ENCODE assay signal across 29 mouse cellular contexts in the genomic region with DNA sequence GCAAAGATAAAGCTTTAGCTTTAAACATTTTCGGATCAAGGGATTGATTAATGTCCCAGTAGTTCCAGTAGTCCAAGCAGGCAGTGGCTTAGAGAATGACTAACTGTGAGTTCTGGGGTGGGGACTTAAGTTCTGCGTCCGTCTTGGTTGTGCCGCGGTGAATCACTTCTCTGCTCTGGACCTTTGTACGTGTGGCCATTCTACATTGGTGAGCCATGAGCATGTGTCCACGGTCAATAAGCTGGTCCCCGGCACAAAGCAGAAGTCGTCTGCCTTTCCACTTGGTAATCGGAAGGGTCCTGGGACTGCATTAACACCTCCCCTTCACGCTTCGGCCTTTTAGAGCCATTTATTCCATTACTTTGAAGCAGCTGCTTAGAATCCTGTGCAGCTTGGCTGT. TPM values are rescaled to one million over a fixed set of nuclear protein-coding genes. Genes with fewer than 3 reads are reported as not detected.
DNase-seq lines count a peak whose midpoint lies in the region; ATAC-seq and TF ChIP-seq lines count a peak whose summit lies in the region.
"Had no signal": no experiment of that assay in that cellular context is flagged by ENCODE, and none has a peak within 500 bp of the region (broad histone marks: within the 10 kb centered on the region; RNA-seq: fewer than 3 reads in every experiment).

No protein-coding gene starts in this region.

- H3K27me3 ChIP-seq in embryonic facial prominence, embryonic 13.5 days, result 0 out of 2 replicates have a peak, but pooled peaks cover 3% of the 10 kb centered on the region
- no peaks in the 10 kb centered on the region for H3K27me3 ChIP-seq in embryonic facial prominence, embryonic 10.5 days (replicated peaks; ENCODE audit: low read depth, poor library complexity, severe bottlenecking)
- H3K27me3 ChIP-seq in lung, embryonic 16.5 days (ENCODE audit: control insufficient read depth, insufficient read depth, low read depth, low read length), result no peaks in the 10 kb centered on the region
- H3K27me3 ChIP-seq in small intestine, adult 2 months (ENCODE audit: control insufficient read depth, insufficient read depth, low read length), result no peaks in the 10 kb centered on the region
- H3K27me3 ChIP-seq: forebrain, embryonic 12.5 days; heart, embryonic 15.5 days; hindbrain, embryonic 12.5 days; midbrain, embryonic 12.5 days; neural tube, embryonic 12.5 days had no signal

- peak overlapping the region; percentile 60; the same call in 1 of the 2 replicates for H3K27ac ChIP-seq in embryonic facial prominence, embryonic 13.5 days
- H3K27ac ChIP-seq in embryonic facial prominence, embryonic 10.5 days (replicated peaks), result no peak overlapping the region
- H3K27ac ChIP-seq in lung, embryonic 16.5 days (ENCODE audit: low read length), result peak overlapping the region; percentile 38
- H3K27ac ChIP-seq in small intestine, adult 2 months (ENCODE audit: insufficient read depth, low read depth, low read length), result peak overlapping the region; percentile 74
- H3K27ac ChIP-seq: forebrain, embryonic 12.5 days; hindbrain, embryonic 12.5 days; hindbrain, postnatal 0 days; kidney, postnatal 0 days; midbrain, embryonic 12.5 days; neural tube, embryonic 12.5 days had no signal

- H3K9ac ChIP-seq in embryonic facial prominence, embryonic 13.5 days, result no peak overlapping the region
- no peak overlapping the region for H3K9ac ChIP-seq in lung, embryonic 16.5 days (ENCODE audit: low read length)
- H3K9ac ChIP-seq: forebrain, embryonic 12.5 days; forebrain, postnatal 0 days; heart, embryonic 15.5 days; hindbrain, embryonic 12.5 days; liver, postnatal 0 days; midbrain, embryonic 12.5 days; neural tube, embryonic 12.5 days had no signal

- H3K4me1 ChIP-seq in embryonic facial prominence, embryonic 13.5 days, result peaks cover 27% of the 10 kb centered on the region
- H3K4me1 ChIP-seq in embryonic facial prominence, embryonic 10.5 days, result peaks cover 12% of the 10 kb centered on the region
- H3K4me1 ChIP-seq in lung, embryonic 16.5 days (replicated peaks; ENCODE audit: control insufficient read depth, insufficient read depth, low read length), result peaks cover 3% of the 10 kb centered on the region; the same call in 1 of the 2 replicates
- H3K4me1 ChIP-seq in small intestine, adult 2 months (ENCODE audit: control insufficient read depth, insufficient read depth, insufficient read length, low read length), result peaks cover 29% of the 10 kb centered on the region
- H3K4me1 ChIP-seq: forebrain, embryonic 12.5 days; neural tube, embryonic 12.5 days had no signal

- ATAC-seq in embryonic facial prominence, embryonic 13.5 days (ENCODE audit: insufficient number of reproducible peaks, insufficient read depth, low FRiP score, low TSS enrichment, low read depth), result no peak
- ATAC-seq in lung, embryonic 16.5 days (ENCODE audit: low read depth), result no peak
- ATAC-seq: forebrain, postnatal 0 days; hindbrain, postnatal 0 days; liver, postnatal 0 days had no signal

- no peak overlapping the region for H3K4me3 ChIP-seq in embryonic facial prominence, embryonic 13.5 days
- H3K4me3 ChIP-seq in embryonic facial prominence, embryonic 10.5 days, result no peak overlapping the region
- no peak overlapping the region for H3K4me3 ChIP-seq in lung, embryonic 16.5 days (ENCODE audit: low read length)
- H3K4me3 ChIP-seq in small intestine, adult 2 months (ENCODE audit: low read depth, low read length), result peak overlapping the region; percentile 9; the same call in 1 of the 2 replicates
- H3K4me3 ChIP-seq: forebrain, embryonic 12.5 days; heart, embryonic 15.5 days; hindbrain, embryonic 12.5 days; megakaryocyte, embryonic 14.5 days; midbrain, embryonic 12.5 days; myocyte; neural tube, embryonic 12.5 days had no signal

- no peak for TF ChIP-seq POLR2A in small intestine, adult 2 months (IDR thresholded peaks at IDR 0.05; ENCODE audit: low read depth, low read length)

- TF ChIP-seq CTCF in small intestine, adult 2 months (IDR thresholded peaks at IDR 0.05; ENCODE audit: extremely low read depth, insufficient read length, insufficient replicate concordance, low read depth, low read length), result no peak

- H3K36me3 ChIP-seq in embryonic facial prominence, embryonic 13.5 days, result no peaks in the 10 kb centered on the region
- no peaks in the 10 kb centered on the region for H3K36me3 ChIP-seq in embryonic facial prominence, embryonic 10.5 days (replicated peaks)
- no peaks in the 10 kb centered on the region for H3K36me3 ChIP-seq in lung, embryonic 16.5 days (ENCODE audit: control insufficient read depth, insufficient read depth, low read length)
- 0 out of 2 replicates have a peak, but pooled peaks cover 3% of the 10 kb centered on the region for H3K36me3 ChIP-seq in small intestine, adult 2 months (ENCODE audit: control insufficient read depth, insufficient read depth, low read length)
- H3K36me3 ChIP-seq: forebrain, embryonic 12.5 days; heart, embryonic 15.5 days; hindbrain, embryonic 12.5 days; midbrain, embryonic 12.5 days; neural tube, embryonic 12.5 days had no signal

- 73% methylated on average over 12 of the region's 12 CpGs for WGBS in embryonic facial prominence, embryonic 13.5 days
- WGBS in embryonic facial prominence, embryonic 10.5 days, result 87% methylated on average over 12 of the region's 12 CpGs
- 74% methylated on average over 12 of the region's 12 CpGs for WGBS in lung, embryonic 16.5 days
- 34% methylated on average over 12 of the region's 12 CpGs for WGBS in small intestine, adult 2 months

- no peak overlapping the region; the same call in 1 of the 2 replicates for H3K4me2 ChIP-seq in embryonic facial prominence, embryonic 13.5 days
- H3K4me2 ChIP-seq in lung, embryonic 16.5 days (ENCODE audit: low read depth, low read length), result no peak overlapping the region
- H3K4me2 ChIP-seq: forebrain, embryonic 12.5 days; heart, embryonic 15.5 days; hindbrain, embryonic 12.5 days; midbrain, embryonic 12.5 days; neural tube, embryonic 12.5 days had no signal

- no peaks in the 10 kb centered on the region for H3K9me3 ChIP-seq in embryonic facial prominence, embryonic 13.5 days
- no peaks in the 10 kb centered on the region for H3K9me3 ChIP-seq in embryonic facial prominence, embryonic 10.5 days
- H3K9me3 ChIP-seq in lung, embryonic 16.5 days (ENCODE audit: control insufficient read depth, low read length), result no peaks in the 10 kb centered on the region
- H3K9me3 ChIP-seq: forebrain, embryonic 12.5 days; G1E; heart, embryonic 15.5 days; hindbrain, embryonic 12.5 days; megakaryocyte, embryonic 14.5 days; midbrain, embryonic 12.5 days; neural tube, embryonic 12.5 days had no signal

- DNase-seq in embryonic facial prominence, embryonic 10.5 days (ENCODE audit: low spot score), result no peak
- no peak for DNase-seq in lung, postnatal 14 days
- no peak for DNase-seq in urinary bladder, postnatal 36 days (ENCODE audit: low spot score in 2 of 2)
- no peak for DNase-seq in cerebellum, adult 18-20 months
- DNase-seq: adrenal gland, postnatal 10 days; cerebellum, adult 11 months; cerebellum, adult 9-11 months; embryo, embryonic 11 days; forebrain, postnatal 0 days; kidney, adult 2 months; kidney, postnatal 4 days; liver, postnatal 0 days; lung, postnatal 36 days; right cerebral cortex, postnatal 4 days; thymus, adult 18-20 months; thymus, postnatal 36 days had no signal

RNA-seq across cellular contexts. Expression of gene Rnf43, which starts 19.6 kb away (rescaled TPM):
- 7.1 and 8.7 TPM in 2 replicates for polyA plus RNA-seq in embryonic facial prominence, embryonic 13.5 days (2015; fragmentation: Nextera tagmentation; extraction: Ambion mirVana)
- 3.2 and 3.3 TPM in 2 replicates for polyA plus RNA-seq in embryonic facial prominence, embryonic 10.5 days (2016; fragmentation: Nextera tagmentation; extraction: Ambion mirVana)
- polyA plus RNA-seq in lung, embryonic 16.5 days (2015; fragmentation: Nextera tagmentation; extraction: Ambion mirVana), result 15.8 and 16.5 TPM in 2 replicates
- polyA plus RNA-seq in small intestine, adult 2 months (2012; rRNA removed), result 16.3 and 19.6 TPM in 2 replicates
- polyA plus RNA-seq: myocyte had no signal

RNA-seq across cellular contexts. Expression of gene Supt4a, which starts 55.3 kb away (rescaled TPM):
- polyA plus RNA-seq in embryonic facial prominence, embryonic 13.5 days (2015; fragmentation: Nextera tagmentation; extraction: Ambion mirVana), result 163 and 172 TPM in 2 replicates
- polyA plus RNA-seq in embryonic facial prominence, embryonic 10.5 days (2016; fragmentation: Nextera tagmentation; extraction: Ambion mirVana), result 184 and 185 TPM in 2 replicates
- polyA plus RNA-seq in lung, embryonic 16.5 days (2015; fragmentation: Nextera tagmentation; extraction: Ambion mirVana), result 143 and 167 TPM in 2 replicates
- 21.5 and 43.3 TPM in 2 replicates for polyA plus RNA-seq in small intestine, adult 2 months (2012; rRNA removed)
